Mouse (Mus musculus) heart, postnatal 0 days (tissue): ENCODE results near the gene Cct3.

Source experiments
- CTCF ChIP-seq: IDR thresholded peaks from 2 replicates; pipeline ENCODE4 v1.5.1; 2016; ENCODE audit warnings: antibody characterized with exemption, control low read depth, low read depth
- EP300 ChIP-seq: IDR thresholded peaks from 2 replicates; pipeline ENCODE4 v1.6.1; 2016; ENCODE audit warnings: antibody characterized with exemption, low read depth

DNA sequence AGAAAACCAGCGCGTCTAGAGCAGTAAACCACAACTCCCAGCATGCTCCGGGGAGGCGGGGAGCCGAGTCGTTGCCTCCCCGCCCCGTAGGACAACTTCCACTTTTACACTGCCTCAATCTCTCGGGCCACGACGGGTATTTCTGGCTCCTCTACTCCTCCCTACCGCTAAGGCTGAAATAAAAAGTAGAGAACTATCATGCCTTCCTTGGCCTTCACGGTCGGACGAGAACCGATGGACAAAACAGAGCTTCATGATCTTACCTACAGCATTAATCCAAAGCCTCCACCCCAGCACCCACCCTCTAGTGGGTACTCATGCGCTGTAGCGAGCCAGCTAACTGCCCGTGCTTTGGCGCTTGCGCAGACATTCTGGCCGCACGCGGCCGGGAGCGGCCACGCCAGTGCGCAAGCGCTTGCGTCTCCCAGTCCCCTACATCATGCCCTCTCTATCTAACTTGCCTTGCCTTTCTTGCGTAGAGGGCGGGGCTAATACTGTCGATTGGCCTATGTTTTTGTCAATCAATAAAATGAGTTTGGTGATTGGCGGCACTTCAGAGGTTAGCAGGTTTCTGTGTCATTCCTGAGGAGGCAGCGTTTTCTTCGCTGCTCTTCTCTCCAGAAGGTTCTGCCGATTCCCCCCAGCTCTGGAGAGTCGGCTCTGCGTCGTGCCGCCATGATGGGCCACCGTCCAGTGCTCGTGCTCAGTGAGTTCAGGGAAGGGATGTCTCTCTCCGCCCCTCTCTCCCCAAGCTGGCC, at the start of gene Cct3, which contains the start of gene Tsacc:
- TF ChIP-seq CTCF (peak; percentile 22; the same call in 1 of the 2 replicates), EP300 (peak; percentile 47; the same call in 1 of the 2 replicates)
